Mouse (Mus musculus) adrenal gland, adult 8-10 months (tissue): ENCODE results near the gene Ficd. TPM values are rescaled to one million over a fixed set of nuclear protein-coding genes. Genes with fewer than 3 reads are reported as not detected.

Source experiments
- DNase-seq: peaks from one replicate; pipeline ENCODE4 v3.0.0; 2022
- total RNA-seq, 4 experiments: library from RNA; stranded (reverse); gene quantifications; 2 replicates each; pipeline ENCODE4 v1.2.4; 2022

Gene Ficd
- total RNA-seq, 4 experiments from 2014 or later: 15.7 to 25.8 (median 17.6) TPM

- no peak for DNase-seq
Observed at GRCm38 (mm10) chr5:113730641-113731121, 4.9 kb upstream of the Ficd start.

DNA sequence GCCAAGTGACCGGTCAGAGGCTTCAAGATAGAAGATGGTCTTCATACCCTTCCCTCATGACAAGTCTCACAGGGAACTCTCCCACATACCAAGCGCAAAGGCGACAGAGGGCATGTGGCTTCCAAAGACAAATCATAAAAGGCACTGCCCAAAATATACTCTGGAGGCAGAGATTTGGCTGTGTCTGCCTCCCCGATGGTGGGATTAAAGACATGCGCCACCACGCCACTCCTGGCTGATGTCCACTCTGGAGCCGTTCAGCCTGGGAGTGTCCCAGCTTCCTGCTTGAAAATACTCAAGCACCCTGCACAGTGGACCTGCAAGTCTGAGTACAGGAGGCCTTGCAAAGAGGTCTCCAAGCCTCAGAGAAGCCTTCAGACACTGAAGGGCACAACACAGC is 4.4 kb upstream of the Ficd start:
- no peak for DNase-seq

DNA sequence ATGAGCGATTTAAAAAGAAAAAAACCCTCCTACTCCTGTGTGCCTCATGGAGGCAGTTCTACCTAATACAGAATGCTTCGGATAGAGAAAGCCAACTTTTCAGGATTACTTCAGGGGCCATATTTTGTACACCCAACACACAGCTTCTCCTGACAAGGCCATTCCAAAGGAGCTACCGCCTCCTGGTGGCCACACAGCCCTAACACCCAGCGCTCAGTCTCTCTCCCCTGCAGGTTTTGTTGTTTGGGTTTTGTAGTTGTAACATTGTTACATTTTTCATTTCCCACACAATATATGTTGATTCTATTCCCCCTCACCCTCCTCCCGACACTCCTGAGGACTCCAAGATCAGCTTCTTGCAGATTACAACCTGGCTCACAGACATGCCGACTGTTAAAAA is 3.4 kb upstream of the Ficd start:
- no peak for DNase-seq

GRCm38 (mm10) chr5:113734376-113734775 is 1.2 kb upstream of the Ficd start:
- DNase-seq: no peak

DNA sequence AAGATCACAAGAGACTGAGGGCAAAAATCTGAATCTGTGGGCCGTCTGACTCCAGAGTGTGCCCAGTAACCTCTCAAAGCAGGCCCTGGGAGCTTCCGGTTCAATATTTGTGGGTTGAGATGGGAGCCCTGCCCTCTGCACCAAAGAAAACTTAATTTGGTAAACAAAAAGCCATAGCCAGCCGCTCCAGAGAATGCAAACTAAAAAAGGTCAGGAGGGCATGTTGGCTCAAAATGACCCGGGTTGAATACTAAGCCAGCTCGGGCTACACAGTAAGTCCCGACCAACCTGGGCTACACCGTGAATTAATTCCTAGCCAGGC is 619 bp upstream of the Ficd start:
- DNase-seq: no peak

DNA sequence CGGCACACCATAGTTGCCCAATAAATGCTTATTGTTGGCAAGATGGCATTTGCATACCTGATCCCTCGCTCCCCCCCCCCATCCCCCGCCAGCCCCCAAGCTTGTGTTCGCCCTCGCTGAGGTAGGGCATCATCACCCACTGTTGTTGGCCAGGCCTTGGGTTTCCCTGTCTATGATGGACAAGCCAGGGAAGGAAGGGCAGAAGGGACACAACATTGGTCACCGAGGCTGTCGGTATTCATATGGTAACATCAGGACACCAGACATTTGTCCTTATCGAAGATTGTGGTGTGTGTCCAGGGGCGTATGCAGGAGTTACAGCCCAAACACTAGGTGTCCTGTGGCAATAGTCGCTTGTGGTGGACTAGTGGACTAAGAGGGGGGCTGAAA is 505 bp downstream of the Ficd start:
- no peak for DNase-seq

DNA sequence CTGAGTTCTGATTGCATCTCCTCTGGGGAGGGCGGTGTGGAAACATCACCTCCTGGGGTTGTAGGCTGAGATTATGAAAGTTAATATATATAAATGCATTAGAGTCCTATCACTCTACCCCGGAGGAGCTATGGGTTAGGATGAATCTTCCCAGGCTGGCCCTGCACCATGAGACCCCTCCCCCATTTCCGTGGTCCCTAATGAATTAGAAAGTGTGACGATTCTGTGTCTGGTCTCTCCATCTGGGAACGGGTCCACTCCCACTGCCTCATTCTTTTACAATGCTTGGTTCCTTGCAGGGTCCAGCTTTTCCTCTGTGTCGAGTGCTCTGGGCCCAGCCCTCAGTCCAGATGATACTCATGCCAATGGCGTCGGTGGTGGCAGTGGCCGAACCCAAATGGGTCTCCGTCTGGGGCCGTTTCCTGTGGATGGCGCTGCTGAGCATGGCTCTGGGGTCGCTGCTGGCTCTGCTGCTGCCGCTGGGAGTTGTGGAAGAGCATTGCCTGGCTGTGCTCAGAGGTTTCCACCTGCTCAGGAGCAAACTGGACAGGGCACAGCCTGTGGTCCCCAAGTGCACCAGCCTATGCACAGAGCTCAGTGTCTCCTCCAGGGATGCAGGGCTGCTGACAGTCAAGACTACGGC is 1.0 kb downstream of the Ficd start:
- DNase-seq: no peak

GRCm38 (mm10) chr5:113737607-113738237 is 2.1 kb downstream of the Ficd start:
- DNase-seq: no peak

DNA sequence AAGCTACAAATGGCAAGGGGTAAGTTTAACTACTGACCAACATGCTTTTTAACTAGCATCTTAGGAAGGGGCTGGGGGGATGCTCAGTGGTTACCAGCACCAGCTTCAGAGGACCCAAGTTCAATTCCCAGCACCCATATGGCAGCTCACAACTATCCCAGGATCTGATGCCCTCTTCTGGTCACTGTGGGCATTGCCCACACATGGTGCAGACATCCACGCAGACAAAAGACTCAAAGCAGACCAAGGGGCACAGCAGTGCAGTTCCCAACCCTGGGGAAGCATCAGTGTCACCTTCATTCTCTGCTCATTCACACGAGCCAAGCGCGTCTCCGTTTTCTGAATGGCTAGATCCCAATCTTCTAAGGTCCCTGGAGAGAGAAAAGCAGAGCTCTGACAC is 12.0 kb downstream of the Ficd start:
- no peak for DNase-seq

DNA sequence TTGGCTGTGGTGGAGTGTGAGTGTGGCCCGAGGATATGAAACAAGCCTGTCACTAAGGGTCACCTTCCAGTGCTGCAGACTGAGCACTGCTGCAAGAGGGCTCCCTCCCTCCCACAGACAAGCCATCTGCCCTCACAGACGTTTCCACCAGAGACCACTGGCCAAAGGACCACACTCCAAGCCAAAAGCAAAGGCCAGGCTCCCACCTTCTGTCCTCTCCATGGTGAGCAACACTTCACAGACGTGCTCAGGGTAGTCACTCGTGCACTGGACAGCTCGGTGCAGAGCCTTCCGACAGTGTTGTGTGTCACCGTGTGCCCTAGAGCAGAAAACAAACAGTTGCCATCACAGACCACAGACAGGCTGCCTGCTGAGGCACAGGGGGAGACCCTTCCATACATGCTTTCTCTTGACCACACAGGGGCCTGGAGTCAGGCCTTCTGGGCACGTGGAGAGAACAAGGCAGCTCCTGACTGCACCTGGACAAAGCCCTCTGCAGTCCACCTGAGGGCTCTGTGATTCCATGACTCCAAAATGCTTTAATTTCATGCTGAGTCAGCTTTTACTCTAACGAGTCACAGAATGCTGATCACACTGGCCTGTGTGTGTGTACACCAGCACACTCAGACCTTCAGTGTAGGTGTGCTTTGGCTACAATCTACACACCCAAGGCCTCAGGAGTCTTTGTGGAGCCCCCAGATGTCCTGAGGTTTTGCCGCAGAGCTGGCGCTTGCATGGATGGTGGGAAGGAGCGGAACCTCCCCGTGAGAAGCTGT is 13.1 kb downstream of the Ficd start:
- no peak for DNase-seq

DNA sequence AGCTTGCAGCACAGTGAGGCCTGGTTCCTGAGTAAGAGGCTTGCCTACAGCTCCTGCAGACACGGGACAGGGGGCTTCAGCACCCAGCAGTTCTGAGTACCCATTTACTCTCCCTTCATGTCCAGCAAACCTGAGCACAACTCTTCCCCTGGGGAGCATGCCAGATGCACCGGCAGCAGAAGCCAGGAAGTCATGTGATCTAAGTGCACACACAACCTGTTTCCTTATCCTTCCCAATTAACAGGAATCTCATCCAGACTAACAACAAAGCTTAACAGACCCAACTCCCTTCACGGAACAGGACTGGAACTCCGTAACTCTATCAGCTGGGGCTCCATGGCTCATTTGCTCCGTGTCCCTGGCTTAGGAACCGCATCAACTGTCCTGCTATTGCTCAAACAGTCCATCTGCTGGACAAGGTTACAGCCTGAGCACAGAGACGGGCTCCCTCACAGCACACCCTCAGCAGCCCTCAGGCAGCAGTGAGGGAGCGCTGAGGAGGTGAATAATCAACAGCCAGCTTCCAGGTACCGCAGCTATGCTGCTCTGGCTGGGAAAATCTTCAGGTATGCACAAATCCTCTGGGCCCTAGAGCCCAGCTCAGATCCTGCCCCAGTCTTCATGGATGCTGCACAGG is 16.0 kb downstream of the Ficd start:
- no peak for DNase-seq

DNA sequence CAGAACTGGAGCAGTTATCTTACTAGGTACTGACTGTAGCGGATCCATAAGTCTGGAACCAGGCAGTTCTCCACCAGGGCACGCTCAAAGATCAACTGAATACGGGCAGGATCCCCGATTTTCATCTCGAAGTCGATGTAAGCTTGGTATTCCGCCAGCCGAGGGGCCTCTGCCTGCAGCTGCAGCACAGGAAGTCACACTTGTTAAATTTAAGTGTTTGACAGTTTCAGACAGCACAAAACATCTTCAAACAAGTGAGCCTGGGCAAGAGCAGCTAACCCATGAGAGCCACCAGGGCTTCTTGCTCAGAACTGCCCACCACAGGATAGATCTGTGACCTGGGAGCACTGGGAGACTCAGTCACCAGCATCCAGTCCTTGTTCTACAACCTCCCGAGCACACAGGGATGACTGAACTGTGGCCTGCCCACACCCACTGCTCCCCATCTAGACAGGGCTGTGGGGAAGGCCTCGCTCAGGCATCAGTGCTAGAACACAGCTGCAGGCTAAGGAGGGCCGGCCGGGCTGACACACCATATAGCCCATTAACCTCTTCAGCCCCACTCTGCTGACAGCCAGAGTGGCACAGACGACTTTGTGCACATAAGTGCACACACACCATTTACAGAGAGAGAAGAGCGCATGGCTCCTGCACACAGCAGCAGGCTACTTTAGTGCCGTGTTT is 19.9 kb downstream of the Ficd start:
- no peak for DNase-seq

DNA sequence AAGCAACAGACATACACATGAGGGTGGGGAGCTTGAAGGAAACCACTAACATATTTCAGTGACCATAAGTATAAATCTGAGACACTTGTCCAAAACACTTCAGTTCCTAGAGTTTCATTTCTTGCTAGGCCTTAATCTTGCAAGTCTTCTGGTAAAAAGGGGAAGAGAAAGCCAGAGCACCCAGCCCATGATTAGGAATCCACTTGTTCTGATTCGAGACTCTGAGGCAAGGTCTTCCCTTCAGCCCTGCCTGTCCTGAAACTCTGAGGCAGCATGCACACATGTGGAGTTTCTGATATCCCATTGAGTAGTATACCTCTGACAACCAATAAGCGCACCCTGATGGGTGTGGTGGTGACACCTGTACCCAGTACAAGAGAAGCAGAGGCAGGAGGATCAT is 26.0 kb downstream of the Ficd start:
- no peak for DNase-seq

- no peak for DNase-seq
Observed at GRCm38 (mm10) chr5:113764426-113764825, 28.8 kb downstream of the Ficd start.

GRCm38 (mm10) chr5:113765641-113766526 is 30.3 kb downstream of the Ficd start:
- DNase-seq: no peak

GRCm38 (mm10) chr5:113768806-113769205 is 33.2 kb downstream of the Ficd start:
- no peak for DNase-seq

GRCm38 (mm10) chr5:113771213-113772162 is 35.9 kb downstream of the Ficd start:
- peak; percentile 83 for DNase-seq

DNA sequence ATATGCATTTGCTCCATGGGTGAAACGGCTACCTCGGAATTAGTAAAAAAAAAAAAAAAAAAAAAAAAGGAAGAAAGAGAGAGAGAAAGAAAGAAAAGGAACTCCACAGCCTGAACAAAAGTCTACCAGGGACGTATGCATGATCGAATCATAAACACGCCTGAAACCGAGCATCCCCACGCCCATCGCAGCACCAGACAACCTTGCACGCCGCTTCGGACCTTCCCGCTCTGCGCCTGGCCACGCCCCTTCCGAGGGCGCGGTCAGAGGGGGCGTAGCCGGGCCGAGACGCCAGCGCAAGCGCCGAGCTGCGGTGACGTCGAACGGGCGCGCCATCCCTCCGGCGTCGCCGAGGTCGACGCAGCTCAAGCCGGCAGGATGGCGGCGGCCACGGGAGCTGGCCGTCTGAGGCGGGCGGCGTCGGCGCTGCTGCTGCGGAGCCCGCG is 36.9 kb downstream of the Ficd start, which contains the start of the genes Sart3 and Iscu:
Gene Sart3 (minus strand): TSS at position 61 of the 446 bp plus-strand sequence.
Gene Iscu (plus strand): TSS at position 299 of the 446 bp plus-strand sequence.
- DNase-seq: peak; percentile 91

DNA sequence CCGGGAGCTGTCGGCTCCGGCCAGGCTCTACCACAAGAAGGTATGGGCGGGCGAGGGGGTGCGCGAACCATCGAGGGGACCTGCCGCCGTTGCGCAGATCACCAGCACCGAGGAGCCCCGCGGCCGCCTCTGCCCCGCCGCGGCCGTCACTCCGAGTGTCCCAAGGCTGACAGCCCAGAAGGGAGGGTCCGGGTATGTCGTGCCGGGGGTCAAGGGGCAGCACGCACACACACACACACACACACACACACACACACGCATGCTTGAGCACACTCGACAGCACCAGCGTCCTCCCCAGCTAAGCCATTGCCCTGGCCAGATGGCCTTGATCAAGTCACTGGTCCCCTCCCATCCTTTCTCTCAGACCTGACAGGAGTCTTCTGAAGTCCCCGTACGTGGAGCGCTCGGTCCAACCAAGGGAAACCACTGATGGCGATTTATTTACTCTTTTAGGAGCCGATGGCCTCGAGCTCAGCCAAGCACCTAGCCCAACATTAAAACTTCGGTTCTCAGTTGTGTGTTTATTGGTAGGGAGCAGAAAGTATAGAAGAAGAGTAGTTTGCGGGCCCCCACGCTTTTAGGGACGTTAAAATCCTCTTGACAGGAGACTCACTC is 37.4 kb downstream of the Ficd start:
- DNase-seq: no peak

DNA sequence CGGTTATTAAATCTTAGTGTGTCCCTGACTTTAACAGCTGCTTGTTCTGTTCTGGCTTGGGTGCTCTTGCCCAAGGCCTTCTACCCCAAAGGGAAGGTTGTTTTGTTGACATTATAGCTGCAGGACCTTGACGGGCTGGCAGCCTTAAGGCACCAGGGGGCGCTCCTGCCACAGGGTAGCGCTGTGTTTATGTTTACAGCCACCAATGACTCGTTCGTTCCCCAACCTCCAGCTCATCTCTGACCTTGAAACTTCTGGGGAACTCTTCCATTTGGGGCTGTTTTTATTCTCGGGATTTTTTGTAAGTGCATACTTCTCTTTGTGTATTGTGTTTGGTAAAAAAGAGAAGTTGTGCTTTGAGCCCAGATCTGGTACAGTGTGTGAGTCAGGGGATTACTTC is 38.1 kb downstream of the Ficd start:
- peak; percentile 95 for DNase-seq
